Mouse (Mus musculus): ENCODE results near the gene Uckl1. TPM values are rescaled to one million over a fixed set of nuclear protein-coding genes. Genes with fewer than 3 reads are reported as not detected.

Gene Uckl1
- total RNA-seq, 2 experiments from 2014 or later: 65.4 to 102 TPM

DNA sequence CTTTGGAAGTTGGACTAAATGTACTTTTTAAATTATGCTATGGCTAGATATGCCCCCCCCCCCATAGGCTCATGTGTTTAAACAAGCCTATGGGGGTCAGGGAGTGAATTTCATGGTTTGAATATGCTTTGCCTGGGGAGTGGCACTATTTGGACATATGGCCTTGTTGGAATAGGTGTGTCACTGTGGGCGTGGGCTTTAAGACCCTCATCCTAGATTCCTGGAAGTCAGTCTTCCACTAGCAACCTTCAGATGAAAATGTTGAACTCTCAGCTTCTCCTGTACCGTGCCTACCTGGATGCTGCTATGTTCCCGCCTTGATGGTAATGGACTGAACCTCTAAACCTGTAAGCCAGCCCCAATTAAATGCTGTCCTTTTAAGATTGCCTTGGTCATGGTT lies 52.1 kb downstream of the Uckl1 start:
- ATAC-seq (replicated peaks; ENCODE audit: low FRiP score, low TSS enrichment, poor library complexity, severe bottlenecking): no peak

DNA sequence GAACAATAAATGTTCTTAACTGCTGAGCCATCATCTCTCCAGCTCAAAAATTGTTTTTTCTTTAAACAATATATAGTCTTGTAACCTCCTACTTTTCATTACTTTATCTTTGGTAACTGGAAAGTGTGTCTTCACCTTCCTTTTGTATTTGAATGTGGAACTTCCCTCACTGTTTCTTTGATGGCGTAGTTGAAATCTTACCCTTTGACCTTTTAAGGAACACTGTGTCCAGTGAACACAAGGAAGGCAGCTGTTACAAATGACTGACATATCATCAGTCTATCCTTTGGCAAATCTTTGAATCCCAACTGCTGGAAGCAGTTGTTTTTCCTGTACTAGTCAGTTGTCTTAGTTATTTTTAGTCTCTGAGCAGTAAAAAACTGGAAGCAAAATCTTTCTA lies 55.6 kb downstream of the Uckl1 start:
- ATAC-seq (replicated peaks; ENCODE audit: low FRiP score, low TSS enrichment, poor library complexity, severe bottlenecking): no peak

DNA sequence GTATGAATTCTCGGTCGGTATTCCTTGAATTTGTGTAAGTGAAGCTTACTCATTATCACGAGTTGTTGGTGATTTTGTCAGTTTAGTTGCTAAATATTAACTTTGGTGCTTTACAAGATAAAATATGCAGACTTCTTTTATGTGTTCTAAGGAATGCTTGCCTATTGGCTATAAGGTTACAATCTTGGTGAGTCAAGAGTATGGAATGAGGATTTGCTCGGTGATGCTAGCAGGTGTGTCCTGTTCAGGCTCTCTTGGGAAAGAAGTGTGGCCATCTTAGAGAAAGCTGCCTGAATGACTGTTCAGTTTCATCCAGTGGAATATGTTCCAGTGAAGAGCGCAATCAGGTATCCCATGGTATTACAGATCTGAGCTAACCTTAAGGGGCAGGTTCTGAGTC lies 59.2 kb downstream of the Uckl1 start:
- no peak for ATAC-seq (replicated peaks; ENCODE audit: low FRiP score, low TSS enrichment, poor library complexity, severe bottlenecking)

DNA sequence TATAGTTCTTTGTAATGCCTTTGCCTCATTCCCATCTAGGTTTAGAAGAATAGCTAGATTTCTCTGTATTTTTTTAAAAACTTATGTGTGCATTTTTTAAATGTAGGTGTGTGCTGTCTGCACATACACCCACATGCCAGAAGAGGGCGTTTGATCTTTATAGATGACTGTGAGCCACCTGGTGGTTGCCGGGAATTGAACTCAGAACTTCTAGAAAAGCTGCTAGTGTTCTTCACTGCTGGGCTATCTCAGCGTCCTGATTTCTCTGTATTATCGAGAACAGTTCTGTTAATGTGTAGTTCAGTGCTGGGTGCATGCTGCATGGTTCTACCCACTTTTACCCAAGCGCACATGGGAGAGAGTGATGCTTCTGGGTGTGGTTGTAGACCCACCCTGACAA lies 61.9 kb downstream of the Uckl1 start:
- ATAC-seq (replicated peaks; ENCODE audit: low FRiP score, low TSS enrichment, poor library complexity, severe bottlenecking): 0 out of 2 replicates have a peak, but pooled peaks have one; percentile 10

DNA sequence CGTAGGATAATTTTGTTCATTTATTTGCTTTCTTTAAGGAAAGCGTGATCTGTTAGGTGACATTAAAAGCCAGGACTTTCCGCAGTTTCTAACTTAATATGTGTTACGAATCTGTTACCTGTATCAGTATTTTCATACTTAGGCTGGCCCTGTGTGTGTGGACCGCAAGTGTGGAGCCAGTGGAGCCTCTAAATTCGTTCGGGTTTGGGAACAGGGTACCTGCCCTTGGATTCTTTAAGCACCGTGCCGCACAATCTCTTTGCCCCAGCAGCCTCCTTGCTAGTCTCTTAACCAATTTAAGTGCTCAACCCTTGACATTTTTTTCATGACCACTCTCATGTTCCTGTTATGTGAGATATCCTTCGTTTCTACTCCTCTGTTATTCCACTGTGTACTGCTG lies 63.2 kb downstream of the Uckl1 start:
- ATAC-seq (replicated peaks; ENCODE audit: low FRiP score, low TSS enrichment, poor library complexity, severe bottlenecking): no peak

DNA sequence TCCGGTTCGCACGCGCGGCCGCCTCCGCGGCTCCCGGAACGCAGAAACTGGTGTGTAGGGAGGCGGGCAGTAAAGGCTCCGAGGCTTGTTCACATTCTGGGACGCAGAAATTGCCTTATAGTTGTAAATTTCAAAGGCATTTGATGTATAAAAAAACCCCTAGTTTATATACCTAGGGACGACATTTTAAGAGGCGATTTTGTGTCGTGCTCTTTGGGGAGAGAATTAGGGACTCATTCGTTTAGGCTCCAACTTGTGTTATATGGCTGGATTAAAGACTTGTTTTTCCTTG lies 63.8 kb downstream of the Uckl1 start:
- ATAC-seq (replicated peaks; ENCODE audit: low FRiP score, low TSS enrichment, poor library complexity, severe bottlenecking): no peak

DNA sequence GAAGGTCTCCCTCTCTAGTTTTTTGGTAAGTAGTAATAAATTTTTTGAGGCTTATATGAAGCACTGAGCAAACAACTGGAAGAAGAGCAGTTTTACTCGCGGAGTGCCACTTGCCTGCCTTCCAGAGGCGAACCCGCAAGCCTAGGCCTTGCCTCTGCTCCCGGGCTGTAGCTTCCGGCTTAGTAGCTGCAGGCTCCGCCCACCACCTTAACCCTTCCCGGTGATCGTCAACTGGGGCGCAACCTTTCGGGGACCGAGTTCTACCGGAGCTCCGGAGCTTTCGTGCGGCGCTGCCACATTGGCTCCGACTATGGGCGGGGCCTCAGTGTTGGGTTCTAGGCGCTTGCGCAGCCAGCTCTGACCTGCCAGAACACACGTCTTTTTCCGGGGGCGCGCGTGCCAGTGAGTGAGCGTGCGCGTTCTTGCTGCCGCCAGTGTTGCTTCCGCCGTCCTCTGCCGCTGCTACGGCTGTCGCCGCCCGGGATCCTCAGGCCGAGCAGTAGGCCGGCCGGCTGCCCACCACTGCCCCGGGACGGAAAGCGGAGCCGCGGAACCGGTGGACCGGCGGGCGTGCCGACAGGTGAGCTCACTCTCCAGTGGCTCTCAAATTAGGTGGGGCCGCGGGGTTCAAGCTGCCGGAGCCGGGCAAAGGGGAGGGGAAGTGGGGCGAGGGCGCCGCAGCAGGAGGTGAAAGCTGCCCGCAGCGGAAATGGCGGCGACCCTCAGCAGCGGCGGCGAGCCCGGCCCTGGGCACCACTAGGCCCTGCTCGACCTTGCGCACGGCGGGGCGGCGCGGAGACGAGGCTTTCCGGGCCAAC lies 64.4 kb downstream of the Uckl1 start, which contains the start of gene Dnajc5:
Gene Dnajc5 (plus strand): TSS at position 368 of the 818 bp plus-strand sequence.
- peak; percentile 97 for ATAC-seq (replicated peaks; ENCODE audit: low FRiP score, low TSS enrichment, poor library complexity, severe bottlenecking)

DNA sequence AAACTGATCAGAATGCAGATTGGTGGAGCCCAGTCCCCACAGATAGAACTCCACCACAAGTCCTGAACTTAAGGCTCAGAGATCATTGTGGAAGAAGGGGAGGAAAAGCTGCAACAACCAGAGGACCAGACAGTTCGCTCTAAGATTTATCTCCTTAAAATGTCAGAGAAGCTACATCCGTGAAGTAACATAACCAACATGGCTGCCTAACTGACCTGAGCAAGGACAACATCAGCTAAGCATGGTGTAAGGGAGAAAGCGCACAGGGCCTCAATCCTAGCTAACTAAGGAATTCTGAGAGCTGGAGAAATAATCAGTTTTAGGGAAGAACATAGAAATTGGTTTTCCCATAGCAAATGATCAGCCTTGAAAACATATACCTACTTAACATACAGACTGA lies 65.5 kb downstream of the Uckl1 start:
- no peak for ATAC-seq (replicated peaks; ENCODE audit: low FRiP score, low TSS enrichment, poor library complexity, severe bottlenecking)

Other genes starting within 250 kb of the Uckl1 start
- 20.3 and 25.2 TPM in 2 replicates for gene Zgpat, start 220.0 kb downstream of the Uckl1 start, total RNA-seq (2014; fragmentation: Nextera tagmentation)
- 26.2 and 45.0 TPM in 2 replicates for gene Zgpat, start 220.0 kb downstream of the Uckl1 start, total RNA-seq (2017)
- 53.3 and 66.5 TPM in 2 replicates for gene Arfrp1, start 219.5 kb downstream of the Uckl1 start, total RNA-seq (2014; fragmentation: Nextera tagmentation)
- gene Arfrp1, start 219.5 kb downstream of the Uckl1 start, total RNA-seq (2017): 52.8 and 72.9 TPM in 2 replicates
- 31.0 and 50.4 TPM in 2 replicates for gene Lime1, start 204.8 kb downstream of the Uckl1 start, total RNA-seq (2014; fragmentation: Nextera tagmentation)
- 19.8 and 26.8 TPM in 2 replicates for gene Lime1, start 204.8 kb downstream of the Uckl1 start, total RNA-seq (2017)
- 22.8 and 38.7 TPM in 2 replicates for gene Zbtb46, start 125.5 kb downstream of the Uckl1 start, total RNA-seq (2014; fragmentation: Nextera tagmentation)
- 22.3 and 33.5 TPM in 2 replicates for gene Zbtb46, start 125.5 kb downstream of the Uckl1 start, total RNA-seq (2017)
- gene Abhd16b, start 91.7 kb downstream of the Uckl1 start, total RNA-seq (2014; fragmentation: Nextera tagmentation): not detected in 2 replicates
- gene Abhd16b, start 91.7 kb downstream of the Uckl1 start, total RNA-seq (2017): not detected in 2 replicates
- gene Tpd52l2, start 87.8 kb downstream of the Uckl1 start, total RNA-seq (2014; fragmentation: Nextera tagmentation): 65.2 and 70.9 TPM in 2 replicates
- gene Tpd52l2, start 87.8 kb downstream of the Uckl1 start, total RNA-seq (2017): 106 and 151 TPM in 2 replicates
- gene Dnajc5, start 64.4 kb downstream of the Uckl1 start, total RNA-seq (2014; fragmentation: Nextera tagmentation): 38.6 and 48.6 TPM in 2 replicates
- 34.9 and 38.1 TPM in 2 replicates for gene Dnajc5, start 64.4 kb downstream of the Uckl1 start, total RNA-seq (2017)
- 31.2 and 40.7 TPM in 2 replicates for gene Prpf6, start 7.0 kb upstream of the Uckl1 start, total RNA-seq (2014; fragmentation: Nextera tagmentation)
- 95.2 and 125 TPM in 2 replicates for gene Prpf6, start 7.0 kb upstream of the Uckl1 start, total RNA-seq (2017)
- 43.1 and 46.6 TPM in 2 replicates for gene Zfp512b, start 7.9 kb upstream of the Uckl1 start, total RNA-seq (2014; fragmentation: Nextera tagmentation)
- 7.1 and 21.9 TPM in 2 replicates for gene Zfp512b, start 7.9 kb upstream of the Uckl1 start, total RNA-seq (2017)
- 1.6 and 3.5 TPM in 2 replicates for gene Samd10, start 14.3 kb upstream of the Uckl1 start, total RNA-seq (2014; fragmentation: Nextera tagmentation)
- 0.80 and 2.5 TPM in 2 replicates for gene Samd10, start 14.3 kb upstream of the Uckl1 start, total RNA-seq (2017)
- gene Gm29797, start 72.1 kb upstream of the Uckl1 start, total RNA-seq (2014; fragmentation: Nextera tagmentation): not detected in 2 replicates
- not detected in 2 replicates for gene Gm29797, start 72.1 kb upstream of the Uckl1 start, total RNA-seq (2017)
- not detected in 2 replicates for gene Sox18, start 86.7 kb upstream of the Uckl1 start, total RNA-seq (2014; fragmentation: Nextera tagmentation)
- gene Sox18, start 86.7 kb upstream of the Uckl1 start, total RNA-seq (2017): not detected in 2 replicates
- gene Tcea2, start 95.4 kb upstream of the Uckl1 start, total RNA-seq (2014; fragmentation: Nextera tagmentation): 8.2 and 9.0 TPM in 2 replicates
- 3.4 and 4.5 TPM in 2 replicates for gene Tcea2, start 95.4 kb upstream of the Uckl1 start, total RNA-seq (2017)
- gene Rgs19, start 109.1 kb upstream of the Uckl1 start, total RNA-seq (2014; fragmentation: Nextera tagmentation): 55.6 and 78.0 TPM in 2 replicates
- gene Rgs19, start 109.1 kb upstream of the Uckl1 start, total RNA-seq (2017): 20.5 and 23.7 TPM in 2 replicates
- not detected in 2 replicates for gene Lkaaear1, start 113.5 kb upstream of the Uckl1 start, total RNA-seq (2014; fragmentation: Nextera tagmentation)
- not detected in 2 replicates for gene Lkaaear1, start 113.5 kb upstream of the Uckl1 start, total RNA-seq (2017)
- gene Oprl1, start 130.1 kb upstream of the Uckl1 start, total RNA-seq (2014; fragmentation: Nextera tagmentation): 0.90 TPM in 1 of 2 replicates, not detected in the other
- not detected in 2 replicates for gene Oprl1, start 130.1 kb upstream of the Uckl1 start, total RNA-seq (2017)
- gene Myt1, start 178.4 kb upstream of the Uckl1 start, total RNA-seq (2014; fragmentation: Nextera tagmentation): not detected in 2 replicates
- not detected in 2 replicates for gene Myt1, start 178.4 kb upstream of the Uckl1 start, total RNA-seq (2017)